Mouse (Mus musculus): Measurements from ENCODE around the gene Jag1. TPM values are rescaled to one million over a fixed set of nuclear protein-coding genes. Genes with fewer than 3 reads are reported as not detected.

Gene Jag1
- total and polyA plus RNA-seq, 3 experiments: not detected

GRCm38 (mm10) chr2:137078771-137079170 is 37.7 kb downstream of the Jag1 start:
- H3K4me2 ChIP-seq (ENCODE audit: insufficient read depth, low read depth, poor library complexity, severe bottlenecking): no peak overlapping the region
- no peaks in the 10 kb centered on the region for H3K36me3 ChIP-seq (replicated peaks in 1 of 2; ENCODE audit: control insufficient read depth in 1 of 2, insufficient read depth in 1 of 2, low read length in 1 of 2)
- no peak overlapping the region for H3K27ac ChIP-seq (ENCODE audit: insufficient read depth, low read depth)
- no peaks in the 10 kb centered on the region for H3K27me3 ChIP-seq (replicated peaks)
- H3K79me2 ChIP-seq (replicated peaks; ENCODE audit: control insufficient read depth, extremely low read depth, insufficient read depth, poor library complexity, severe bottlenecking): no peaks in the 10 kb centered on the region
- H3K4me1 ChIP-seq (ENCODE audit: control insufficient read depth in 1 of 2, insufficient read depth in 2 of 2): no peaks in the 10 kb centered on the region
- dilution Hi-C loops (cut with MboI; ENCODE audit: extremely low pct_ligation_motif_present, extremely low pct_unique_long_range_greater_than_20kb, low sequenced_read_pairs) (no loop called here), in situ Hi-C loops (cut with MboI; ENCODE audit: low pct_ligation_motif_present, low pct_unique_long_range_greater_than_20kb, low sequenced_read_pairs) (no loop called here)
- no peaks in the 10 kb centered on the region for H3K9me3 ChIP-seq (replicated peaks; ENCODE audit: low read length)
- TF ChIP-seq TCF12 (IDR thresholded peaks at IDR 0.05; ENCODE audit: low read depth, low read length): no peak
- no peak for DNase-seq (ENCODE audit: extremely low read depth)
- no peak overlapping the region for H3K9ac ChIP-seq (ENCODE audit: insufficient read depth, low read depth)
- no peak overlapping the region for H3K4me3 ChIP-seq (replicated peaks in 1 of 3; ENCODE audit: low read depth in 2 of 3, low read length in 2 of 3, poor library complexity in 1 of 3)

- in situ Hi-C loops (cut with MboI; ENCODE audit: low pct_ligation_motif_present, low pct_unique_long_range_greater_than_20kb, low sequenced_read_pairs): no loop called here
- DNase-seq (ENCODE audit: extremely low read depth): no peak
- Histone ChIP-seq H3K79me2 (replicated peaks; ENCODE audit: control insufficient read depth, extremely low read depth, insufficient read depth, poor library complexity, severe bottlenecking) (no peaks in the 10 kb centered on the region), H3K4me3 (replicated peaks in 1 of 3; ENCODE audit: low read depth in 2 of 3, low read length in 2 of 3, poor library complexity in 1 of 3) (no peak overlapping the region), H3K4me2 (ENCODE audit: insufficient read depth, low read depth, poor library complexity, severe bottlenecking) (no peak overlapping the region), H3K9me3 (replicated peaks; ENCODE audit: low read length) (no peaks in the 10 kb centered on the region), H3K4me1 (ENCODE audit: control insufficient read depth in 1 of 2, insufficient read depth in 2 of 2) (no peaks in the 10 kb centered on the region), H3K27me3 (replicated peaks) (no peaks in the 10 kb centered on the region), H3K36me3 (replicated peaks in 1 of 2; ENCODE audit: control insufficient read depth in 1 of 2, insufficient read depth in 1 of 2, low read length in 1 of 2) (no peaks in the 10 kb centered on the region), H3K9ac (ENCODE audit: insufficient read depth, low read depth) (no peak overlapping the region), H3K27ac (ENCODE audit: insufficient read depth, low read depth) (no peak overlapping the region)
- no peak for TF ChIP-seq CTCF (conservative IDR thresholded peaks at IDR 0.05 in 1 of 2, IDR thresholded peaks at IDR 0.05 in 1 of 2; ENCODE audit: low read depth in 2 of 2, low read length in 2 of 2)
- no peak for TF ChIP-seq CHD1 (IDR thresholded peaks at IDR 0.05; ENCODE audit: low read depth, low read length)
- no peak for TF ChIP-seq EP300 (IDR thresholded peaks at IDR 0.05; ENCODE audit: low read length)
- no peak for TF ChIP-seq JUN (IDR thresholded peaks at IDR 0.05; ENCODE audit: insufficient read depth, low read depth, low read length)
- no peak for TF ChIP-seq POLR2A (IDR thresholded peaks at IDR 0.05; ENCODE audit: low read depth, low read length)
- dilution Hi-C loops (cut with MboI; ENCODE audit: extremely low pct_ligation_motif_present, extremely low pct_unique_long_range_greater_than_20kb, low sequenced_read_pairs): no loop called here
These were observed 42.2 kb downstream of the Jag1 start for GRCm38 (mm10) chr2:137074313-137074620.

- Histone ChIP-seq H3K4me1 (ENCODE audit: control insufficient read depth in 1 of 2, insufficient read depth in 2 of 2) (no peaks in the 10 kb centered on the region), H3K9ac (ENCODE audit: insufficient read depth, low read depth) (no peak overlapping the region), H3K27me3 (replicated peaks) (no peaks in the 10 kb centered on the region), H3K4me3 (replicated peaks in 1 of 3; ENCODE audit: low read depth in 2 of 3, low read length in 2 of 3, poor library complexity in 1 of 3) (no peak overlapping the region), H3K27ac (ENCODE audit: insufficient read depth, low read depth) (no peak overlapping the region), H3K4me2 (ENCODE audit: insufficient read depth, low read depth, poor library complexity, severe bottlenecking) (no peak overlapping the region), H3K9me3 (replicated peaks; ENCODE audit: low read length) (no peaks in the 10 kb centered on the region), H3K79me2 (replicated peaks; ENCODE audit: control insufficient read depth, extremely low read depth, insufficient read depth, poor library complexity, severe bottlenecking) (no peaks in the 10 kb centered on the region), H3K36me3 (replicated peaks in 1 of 2; ENCODE audit: control insufficient read depth in 1 of 2, insufficient read depth in 1 of 2, low read length in 1 of 2) (peaks cover 0 to 2% of the 10 kb centered on the region in 2 experiments)
- dilution Hi-C loops (cut with MboI; ENCODE audit: extremely low pct_ligation_motif_present, extremely low pct_unique_long_range_greater_than_20kb, low sequenced_read_pairs) (no loop called here), in situ Hi-C loops (cut with MboI; ENCODE audit: low pct_ligation_motif_present, low pct_unique_long_range_greater_than_20kb, low sequenced_read_pairs) (no loop called here)
- DNase-seq (ENCODE audit: extremely low read depth): no peak
- TF ChIP-seq MXI1 (IDR thresholded peaks at IDR 0.05; ENCODE audit: low read depth, low read length): no peak
- no peak for TF ChIP-seq HCFC1 (IDR thresholded peaks at IDR 0.05; ENCODE audit: low read depth, low read length)
- no peak for TF ChIP-seq SIN3A (IDR thresholded peaks at IDR 0.05; ENCODE audit: low read length)
- no peak for TF ChIP-seq POLR2AphosphoS2 (IDR thresholded peaks at IDR 0.05; ENCODE audit: low read depth, low read length)
- no peak for TF ChIP-seq NRF1 (IDR thresholded peaks at IDR 0.05; ENCODE audit: low read depth, low read length)
- TF ChIP-seq ZNF384 (IDR thresholded peaks at IDR 0.05; ENCODE audit: low read depth, low read length): no peak
- TF ChIP-seq NELFE (IDR thresholded peaks at IDR 0.05; ENCODE audit: low read depth, low read length): no peak
- no peak for TF ChIP-seq EP300 (IDR thresholded peaks at IDR 0.05; ENCODE audit: low read length)
These were observed 42.8 kb downstream of the Jag1 start for GRCm38 (mm10) chr2:137073473-137074312.

Measured in CH12.LX (cell line).